Mouse (Mus musculus): ENCODE data around the gene Helb. TPM values are rescaled to one million over a fixed set of nuclear protein-coding genes. Genes with fewer than 3 reads are reported as not detected.
A peak's percentile ranks its signal among the peaks of the same experiment; 100 is the strongest.
"Not testable (repeated sequence)": the region's sequence is repeated elsewhere in the genome, so short reads cannot be mapped to it uniquely, and the experiment has no call there.

Gene Helb
- polyA plus RNA-seq (2017; shearing (Covaris generic)): 10 to 100 TPM; 10.5 to 14.7 TPM

DNA sequence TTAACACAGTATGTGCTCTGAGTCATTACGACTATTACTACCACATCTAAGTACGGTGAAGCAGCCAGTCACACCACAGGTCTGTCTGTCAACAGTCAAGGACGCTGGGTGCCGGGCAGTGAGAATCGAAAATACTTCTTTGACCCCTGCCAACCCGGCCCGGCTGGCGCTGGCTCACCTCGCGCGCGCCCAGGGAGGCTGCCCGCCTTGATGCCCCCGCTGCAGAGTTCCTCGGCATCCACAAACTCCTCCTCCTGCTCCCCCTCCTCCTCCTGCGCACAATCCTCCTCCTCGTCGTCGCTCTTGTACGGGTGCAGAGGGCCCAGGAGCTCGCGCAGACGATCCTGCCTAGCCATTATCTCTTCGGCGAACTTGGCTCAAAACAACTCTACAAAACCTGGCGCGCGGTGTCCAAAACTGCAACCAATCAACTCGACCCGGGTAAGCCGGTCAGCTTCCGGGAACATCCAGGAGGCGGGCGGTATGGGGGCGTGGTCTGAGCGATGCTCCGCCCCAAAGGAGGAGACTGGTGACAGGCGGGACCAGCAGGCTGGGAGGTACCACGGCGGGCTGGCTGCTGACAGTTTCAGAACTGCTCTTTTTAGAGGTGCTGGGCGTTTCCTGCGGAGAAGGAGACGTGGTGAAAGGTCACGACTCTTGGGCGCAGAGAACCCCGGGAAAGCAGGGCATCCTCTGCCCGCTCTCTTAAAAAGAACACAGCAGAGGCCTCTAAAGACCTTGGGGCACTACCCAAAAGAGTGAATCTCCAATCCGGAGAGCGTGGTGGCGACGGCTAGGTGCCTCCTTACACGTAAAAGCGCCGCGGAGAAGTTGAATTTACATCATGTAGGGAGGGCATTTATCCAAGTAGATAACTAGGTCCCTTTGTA is at the start of gene Helb:
Gene Helb, minus strand, starts transcription at position 481 of the 890 bp plus-strand sequence.
- peak; percentile 96 for ATAC-seq

DNA sequence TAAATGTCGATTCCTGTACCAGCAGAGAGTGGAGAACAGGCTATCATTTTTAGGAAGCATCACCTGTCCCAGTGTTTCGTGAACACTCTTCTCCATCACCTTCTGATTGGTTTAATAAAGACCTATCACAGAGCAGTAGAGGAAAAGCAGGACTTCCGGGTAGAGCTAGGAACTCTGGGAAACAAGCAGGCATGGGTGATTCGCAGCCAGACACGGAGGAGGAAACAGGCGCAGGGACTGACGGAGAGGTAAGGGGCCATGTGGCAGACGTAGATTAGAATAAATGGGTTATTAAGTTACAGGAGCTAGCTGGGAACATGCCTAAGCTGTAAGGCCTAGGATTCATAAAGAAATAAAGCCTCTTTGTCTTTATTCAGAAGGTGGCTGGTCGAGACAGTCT is 47.7 kb upstream of the Helb start:
- ATAC-seq: no peak

DNA sequence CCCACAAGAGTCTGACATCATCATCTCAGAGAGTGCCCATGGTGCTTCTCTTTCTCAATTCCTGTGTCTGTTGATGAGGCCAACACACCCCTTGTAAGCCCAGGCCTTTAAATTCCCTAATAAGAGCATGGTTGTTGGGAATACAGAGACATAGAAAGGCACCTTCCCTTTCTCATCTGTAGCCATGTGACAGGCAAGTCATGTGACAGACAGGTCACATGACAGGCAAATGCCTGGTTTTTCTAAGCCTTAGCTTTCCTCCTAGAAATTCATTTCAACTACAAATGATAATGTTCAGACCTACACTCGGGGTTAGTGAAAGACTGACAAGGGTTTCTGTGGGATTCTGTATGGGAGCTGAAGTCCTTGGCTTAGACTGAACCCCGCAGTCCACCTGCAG is 41.1 kb upstream of the Helb start:
- no peak for ATAC-seq

DNA sequence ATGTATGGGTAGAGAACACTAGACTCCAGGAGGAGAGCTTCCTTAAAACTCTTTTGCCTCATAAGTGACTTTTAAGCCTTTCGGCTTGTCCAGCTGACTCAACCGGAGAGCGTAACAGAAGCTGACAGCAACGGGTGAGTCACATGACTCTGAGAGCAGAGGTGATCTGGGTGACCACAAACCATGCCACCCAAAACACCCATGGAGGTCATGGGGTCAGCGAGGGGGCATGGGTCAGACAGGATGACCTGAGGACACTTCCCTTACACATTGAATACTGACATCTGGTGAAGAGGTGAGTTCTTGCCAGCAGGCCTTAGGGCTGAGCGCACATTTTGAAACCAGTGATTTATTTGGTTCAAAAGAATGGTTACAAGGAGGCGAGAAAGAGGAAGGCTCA is 38.9 kb upstream of the Helb start:
- ATAC-seq: no peak

DNA sequence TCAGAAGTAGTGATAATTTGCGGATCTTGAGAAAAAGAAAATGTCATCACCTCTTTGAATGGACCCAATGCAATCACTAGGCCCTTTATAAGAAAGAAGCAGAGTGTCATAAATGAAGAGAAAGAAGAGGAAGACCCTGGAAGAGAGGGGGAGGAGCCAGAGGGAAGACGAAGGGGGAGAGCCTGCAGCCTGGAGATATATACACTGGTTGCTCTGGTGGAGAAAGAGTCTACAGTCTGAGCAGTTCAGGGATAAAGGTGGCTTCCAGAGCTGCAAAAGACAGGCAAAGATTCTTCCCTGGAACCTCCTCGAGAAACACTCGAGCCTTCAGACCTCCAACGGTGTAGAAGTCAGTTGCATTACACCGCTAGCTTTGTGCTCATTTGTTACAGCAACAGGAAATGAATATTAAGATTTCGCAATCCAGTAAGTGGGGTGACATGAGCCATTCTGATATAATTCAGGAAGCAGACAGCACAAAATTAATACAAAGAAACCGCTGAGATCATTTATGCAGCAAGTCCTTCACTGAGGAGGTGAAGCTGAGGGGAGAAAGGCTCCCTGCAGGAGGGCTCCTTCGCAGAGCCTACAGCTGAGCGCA is 28.2 kb upstream of the Helb start:
- peak; percentile 56 for ATAC-seq

DNA sequence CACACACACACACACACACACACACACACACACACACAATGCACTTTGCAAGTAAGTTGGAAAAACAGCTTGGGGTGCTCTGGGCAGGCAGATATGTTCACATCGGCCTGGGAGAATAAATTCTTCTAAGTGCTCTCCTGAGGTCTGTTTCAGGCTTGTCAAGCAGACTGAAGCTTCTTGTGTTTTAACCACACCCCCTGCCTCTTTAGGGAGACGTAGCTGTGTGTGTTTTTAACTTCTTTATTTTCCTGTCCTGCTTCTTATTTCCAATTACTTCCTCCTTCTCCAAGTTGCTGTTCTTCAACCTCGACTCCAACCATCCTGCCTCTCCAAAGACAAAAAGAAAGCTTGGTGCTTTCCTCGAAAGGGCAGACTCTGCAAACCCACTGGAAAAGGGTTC is 27.4 kb upstream of the Helb start:
- no peak for ATAC-seq

DNA sequence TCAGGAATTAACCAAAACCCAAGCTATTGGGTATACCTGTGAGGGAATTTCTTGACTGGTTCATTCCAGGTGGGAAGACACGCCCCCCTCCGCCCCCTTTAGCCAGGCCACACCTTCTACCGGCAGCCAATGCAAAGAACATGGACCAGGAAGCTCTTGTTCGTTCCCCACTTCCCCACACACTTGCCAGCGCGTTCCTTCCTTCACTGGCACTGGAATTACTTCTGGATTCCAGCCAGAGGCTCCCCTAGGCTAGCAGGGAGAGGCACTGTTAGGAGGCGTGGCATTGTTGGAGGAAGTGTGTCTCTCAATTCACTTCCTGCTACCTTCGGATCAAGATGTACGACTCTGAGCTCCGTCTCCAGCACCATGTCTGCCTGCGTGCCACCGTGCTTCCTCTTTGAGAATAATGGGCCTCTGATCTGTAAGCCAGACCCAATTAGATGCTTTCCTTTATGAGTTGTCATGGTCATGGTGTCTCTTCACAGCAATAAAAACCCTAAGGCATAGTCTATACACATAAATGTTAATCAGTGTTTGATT is 23.3 kb upstream of the Helb start:
- no peak for ATAC-seq

DNA sequence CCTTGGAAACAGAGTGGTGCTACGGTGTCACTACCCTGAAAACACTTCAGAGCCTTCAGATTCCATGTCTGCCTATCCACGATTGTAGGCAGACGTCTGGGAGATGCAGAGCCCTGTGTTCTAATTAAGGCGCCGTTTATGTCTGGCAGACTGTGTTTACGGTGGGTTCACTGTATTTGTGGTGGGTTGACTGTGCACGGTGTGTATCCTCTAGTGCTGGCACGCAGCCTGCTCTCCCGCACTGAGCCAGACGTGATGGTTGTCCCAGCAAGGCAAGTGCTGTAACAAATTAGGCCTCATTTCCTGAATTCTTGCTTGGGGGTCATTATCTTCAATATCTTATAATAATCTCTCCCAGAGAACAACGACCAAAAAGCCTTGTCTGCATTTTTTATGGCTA is 20.9 kb upstream of the Helb start:
- ATAC-seq: no peak

DNA sequence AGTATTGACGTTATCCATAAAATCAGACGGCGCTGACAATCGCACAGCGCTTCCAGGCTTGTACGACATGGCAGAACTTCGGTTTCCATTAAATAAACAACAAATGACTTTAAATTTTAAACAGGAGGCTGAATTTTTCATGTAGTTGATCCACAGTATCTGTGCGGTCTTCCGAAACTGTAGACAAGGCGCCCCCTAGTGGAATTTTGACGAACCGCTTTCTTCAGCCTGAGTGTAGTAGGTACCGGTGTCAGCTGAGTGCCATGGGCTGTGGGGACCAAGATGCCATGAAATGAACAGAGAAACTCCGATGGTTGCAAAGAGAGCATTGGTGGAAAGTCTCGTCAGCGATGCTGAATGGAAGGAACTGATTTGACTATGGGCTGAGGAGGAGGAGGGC is 17.8 kb upstream of the Helb start:
- no peak for ATAC-seq

DNA sequence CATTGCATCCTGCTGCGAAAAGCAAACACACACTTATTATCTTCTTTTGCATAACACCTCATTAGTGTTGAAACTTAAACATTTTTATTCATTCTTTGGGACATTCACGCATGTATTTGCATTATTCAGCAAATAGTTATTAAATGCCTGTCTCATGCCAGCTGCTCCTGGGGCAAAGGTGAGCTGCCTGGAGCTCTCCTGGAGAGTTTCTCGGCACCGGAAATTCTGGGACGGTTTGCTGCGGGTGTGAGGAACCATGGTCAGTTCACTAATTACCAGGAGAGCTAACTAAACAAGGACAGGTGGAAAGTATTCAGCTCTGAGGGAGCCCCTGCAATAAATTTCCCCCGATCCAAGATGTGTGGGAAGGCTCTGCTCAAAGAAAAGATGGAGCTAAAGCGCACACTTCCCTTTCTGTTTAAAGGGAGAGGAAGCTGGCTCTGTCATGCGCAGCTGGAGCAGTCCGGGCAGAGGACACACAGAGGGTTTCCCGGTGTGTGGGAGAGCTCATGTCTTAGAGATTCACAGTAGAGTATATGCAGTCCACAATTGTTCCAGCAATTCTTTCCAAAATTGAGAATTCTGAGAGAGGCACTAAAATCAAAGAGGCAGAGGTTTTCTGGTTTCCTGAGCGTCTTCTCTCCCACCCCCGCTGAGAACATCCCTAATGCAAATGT is 16.0 kb upstream of the Helb start:
- no peak for ATAC-seq

DNA sequence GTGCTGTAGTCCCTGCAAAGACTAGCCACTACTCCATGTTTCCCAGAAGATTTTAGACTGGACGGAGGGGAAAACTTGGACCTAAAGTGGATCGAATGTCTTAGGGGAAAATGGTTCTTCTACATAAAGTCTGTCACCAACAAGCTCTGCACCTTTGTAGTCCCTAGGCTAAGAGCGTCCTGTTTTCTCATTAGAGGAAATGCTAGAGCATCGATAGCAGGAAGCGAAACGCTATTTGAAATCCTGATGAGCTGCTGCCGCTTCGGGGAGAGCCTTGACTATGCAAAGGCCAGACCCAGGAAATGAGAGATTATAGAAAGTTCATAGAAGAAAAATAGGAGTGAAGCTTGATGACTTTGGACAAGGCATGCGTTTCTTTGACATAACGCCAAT is 12.7 kb upstream of the Helb start:
- peak; percentile 45 for ATAC-seq

DNA sequence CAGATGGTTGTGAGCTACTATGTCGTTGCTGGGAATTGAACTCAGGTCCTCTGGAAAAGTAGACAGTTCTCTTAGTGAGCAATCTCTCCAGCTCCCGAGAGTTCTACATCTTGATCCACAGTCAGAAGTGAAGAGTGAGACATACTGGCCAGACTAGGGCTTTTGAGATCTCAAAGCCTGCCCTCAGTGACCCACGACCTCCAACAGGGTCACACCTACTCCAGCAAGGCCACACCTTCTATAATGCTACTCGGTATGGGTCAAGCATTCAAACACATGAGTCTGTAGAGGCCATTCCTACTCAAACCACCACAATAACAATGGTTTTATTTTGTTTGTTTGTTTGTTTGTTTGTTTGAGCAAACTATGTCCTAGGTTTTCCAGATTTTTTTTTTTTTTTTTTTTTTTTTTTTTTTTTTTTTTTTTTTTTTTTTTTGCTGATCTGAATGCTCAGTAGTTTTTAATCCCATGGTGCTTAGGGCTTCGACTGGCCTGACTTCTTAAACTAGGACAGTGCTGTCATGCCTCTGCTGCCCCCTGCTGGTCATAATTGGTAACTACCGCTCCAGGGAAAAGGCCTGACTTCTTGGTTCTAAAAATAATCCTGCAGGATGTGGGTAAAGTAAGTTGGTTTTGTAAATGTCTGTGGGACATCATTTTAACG is 12.1 kb upstream of the Helb start:
- ATAC-seq: peak; percentile 86

DNA sequence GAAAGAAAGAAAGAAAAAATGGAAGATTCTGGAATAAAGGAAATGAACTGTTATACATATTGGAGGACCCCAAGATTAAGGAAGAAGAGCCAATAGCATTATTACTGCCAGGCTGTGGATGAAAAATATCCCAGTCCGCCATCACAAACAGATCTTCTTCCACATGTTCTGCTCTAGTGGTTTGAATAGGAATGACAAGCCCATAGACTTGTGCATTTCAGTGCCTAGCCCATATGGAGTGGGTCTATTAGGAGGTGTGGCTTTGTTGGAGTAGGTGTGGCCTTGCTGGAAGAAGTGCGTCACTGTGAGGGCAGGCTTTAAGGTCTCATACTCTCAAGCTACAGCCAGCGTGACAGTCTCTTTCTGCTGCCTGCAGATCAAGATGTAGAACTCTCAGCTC is 10.9 kb upstream of the Helb start:
- ATAC-seq: no peak

DNA sequence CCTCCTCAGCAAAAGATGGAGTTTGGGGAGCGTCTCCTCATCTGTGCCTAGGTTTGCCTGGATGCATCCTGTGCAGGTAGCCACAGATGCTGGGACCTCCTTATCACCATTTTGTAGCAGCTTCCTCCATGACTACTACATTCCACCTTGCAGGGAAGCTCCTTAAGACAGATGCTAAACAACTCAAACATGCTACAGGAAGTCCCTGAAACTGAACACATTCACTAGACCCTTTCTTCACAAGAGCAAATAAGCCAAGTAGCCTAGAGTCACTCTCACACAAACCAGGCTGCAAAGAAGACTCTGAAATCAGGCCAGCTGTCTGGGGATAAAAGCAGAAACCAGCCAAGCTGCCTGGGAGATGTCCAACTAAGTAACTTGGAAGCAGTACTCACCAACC is 2.5 kb upstream of the Helb start:
- no peak for ATAC-seq

DNA sequence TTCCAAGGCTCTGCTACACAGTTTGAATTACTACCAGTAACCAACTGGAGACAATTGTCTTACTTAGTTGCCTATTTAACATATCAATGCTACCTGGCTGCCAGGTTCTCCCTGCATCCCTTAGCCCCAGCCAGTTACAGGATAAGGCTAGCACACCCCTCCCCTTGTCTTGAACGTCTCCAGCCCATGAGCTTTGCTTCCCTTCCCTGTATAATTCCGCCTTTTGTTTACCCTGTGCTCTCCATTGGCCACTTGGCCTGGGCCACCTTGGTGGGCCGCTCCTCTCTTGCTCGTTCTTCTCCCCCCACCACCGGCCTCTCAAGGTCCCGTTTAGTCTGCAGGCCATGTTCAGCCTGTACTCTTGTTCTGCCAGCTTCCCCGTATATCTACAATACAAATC is 1.7 kb upstream of the Helb start:
- ATAC-seq: no peak

DNA sequence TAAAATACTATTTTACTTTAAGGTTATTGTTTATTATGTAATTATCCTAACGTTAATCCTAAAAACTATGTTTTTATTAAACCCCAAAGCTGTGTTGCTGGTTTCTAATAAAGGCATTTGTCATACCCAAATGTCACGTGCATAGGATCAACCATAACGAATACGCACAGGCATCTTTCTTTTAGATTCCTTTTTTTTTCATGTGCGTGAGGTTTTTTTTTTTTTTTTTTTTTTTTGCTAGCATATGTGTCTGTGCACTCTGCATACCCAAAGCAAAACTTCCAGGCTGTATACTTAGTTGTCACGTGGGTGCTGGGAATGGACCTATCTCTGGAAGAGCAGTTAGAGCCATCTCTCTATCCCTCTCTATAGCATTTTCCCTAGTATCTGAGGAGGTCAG is 1.2 kb upstream of the Helb start:
- no peak for ATAC-seq

DNA sequence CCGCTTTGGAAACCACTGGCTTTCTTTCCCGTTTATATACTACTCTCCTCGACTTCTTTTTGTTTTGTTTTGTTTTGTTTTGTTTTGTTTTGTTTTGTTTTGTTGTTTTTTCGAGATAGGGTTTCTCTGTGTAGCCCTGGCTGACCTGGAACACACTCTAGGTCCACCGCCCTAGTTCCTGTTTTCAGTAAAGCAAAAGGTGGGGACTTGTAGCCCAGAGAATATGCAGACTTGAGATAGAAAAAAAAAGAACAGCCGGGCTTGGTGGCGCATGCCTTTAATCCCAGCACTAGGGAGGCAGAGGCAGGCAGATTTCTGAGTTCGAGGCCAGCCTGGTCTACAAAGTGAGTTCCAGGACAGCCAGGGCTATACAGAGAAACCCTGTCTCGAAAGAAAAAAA is 695 bp upstream of the Helb start:
- not testable (repeated sequence) for ATAC-seq

DNA sequence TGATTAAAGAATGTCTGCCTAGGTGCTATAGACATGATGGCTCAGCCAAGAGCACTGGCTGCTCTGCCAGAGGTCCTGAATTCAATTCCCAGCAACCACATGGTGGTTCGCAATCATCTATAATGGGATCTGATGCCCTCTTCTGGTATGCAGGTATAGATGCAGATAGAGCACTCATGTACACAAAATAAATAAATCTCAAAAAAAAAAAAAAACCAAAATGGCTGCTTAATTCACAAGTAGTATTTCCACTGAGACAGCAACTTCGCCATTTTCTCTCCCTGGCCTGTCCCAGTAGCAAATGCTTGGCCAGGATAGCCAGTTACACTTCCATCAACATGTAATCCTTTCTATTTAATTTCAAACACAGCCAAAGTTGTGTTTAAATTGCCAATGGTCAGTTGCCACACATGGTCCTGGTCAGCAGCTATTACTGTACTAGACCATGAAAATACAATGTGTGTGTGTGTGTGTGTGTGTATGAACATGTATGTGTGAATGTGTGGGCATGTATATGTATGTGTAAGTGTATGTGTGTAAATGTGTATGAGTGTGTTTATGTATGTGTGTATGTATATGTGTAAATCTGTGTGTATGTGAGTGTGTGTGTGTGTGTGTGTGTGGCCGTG is 982 bp downstream of the Helb start:
- no peak for ATAC-seq

DNA sequence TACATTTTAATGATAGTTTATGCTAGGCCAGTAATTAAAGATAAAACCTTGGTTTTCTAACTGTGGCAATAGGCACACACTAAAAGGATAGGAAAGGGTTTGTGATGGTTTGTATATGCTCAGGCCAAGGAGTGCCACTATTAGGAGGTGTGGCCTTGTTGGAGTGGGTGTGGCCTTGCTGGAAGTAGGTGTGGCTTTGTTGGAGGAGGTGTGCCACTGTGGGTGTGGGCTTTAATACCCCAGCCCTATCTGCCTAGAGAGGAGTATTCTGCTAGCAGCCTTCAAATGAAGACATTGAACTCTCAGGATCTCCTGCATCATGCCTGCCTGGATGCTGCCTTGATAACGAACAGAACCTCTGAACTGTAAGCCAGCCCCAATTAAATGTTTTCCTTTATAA is 12.0 kb downstream of the Helb start:
- no peak for ATAC-seq

DNA sequence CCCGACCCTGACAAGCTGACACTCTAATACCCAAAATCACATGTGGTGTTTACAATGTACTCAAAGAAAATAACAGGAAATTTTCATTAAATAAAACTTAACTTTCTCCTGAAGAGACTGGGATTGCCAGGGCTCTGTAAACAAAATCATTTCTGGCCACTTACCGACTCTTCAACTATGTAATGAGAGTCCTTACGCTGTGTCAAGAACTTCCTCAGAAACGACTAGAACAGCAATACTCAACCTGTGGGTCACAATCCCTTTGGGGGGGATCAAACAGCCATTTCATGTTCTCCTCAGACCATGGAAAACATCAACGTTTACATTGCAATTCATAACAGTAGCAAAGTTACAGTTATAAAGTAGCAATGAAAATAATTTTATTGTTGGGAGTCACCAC is 15.2 kb downstream of the Helb start:
- ATAC-seq: no peak

DNA sequence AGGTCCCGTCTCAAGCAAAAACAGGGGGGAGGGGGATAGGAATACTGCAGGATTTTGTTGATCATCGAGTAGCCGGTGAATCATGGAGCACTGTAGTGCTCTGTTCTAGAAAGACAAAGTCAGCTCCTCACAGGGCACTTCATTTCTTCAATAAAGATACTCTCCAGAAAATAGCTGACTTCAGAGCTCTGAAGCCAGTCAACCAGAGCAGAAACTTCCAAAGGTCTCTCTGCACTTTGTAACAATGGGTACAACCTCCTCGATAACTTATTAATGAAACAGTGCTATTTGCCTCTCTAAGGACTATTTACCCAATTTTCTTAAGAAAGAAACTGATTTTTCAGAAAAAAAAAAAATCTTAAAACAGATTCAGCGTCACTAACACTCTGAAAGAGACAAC is 17.1 kb downstream of the Helb start:
- ATAC-seq: no peak

DNA sequence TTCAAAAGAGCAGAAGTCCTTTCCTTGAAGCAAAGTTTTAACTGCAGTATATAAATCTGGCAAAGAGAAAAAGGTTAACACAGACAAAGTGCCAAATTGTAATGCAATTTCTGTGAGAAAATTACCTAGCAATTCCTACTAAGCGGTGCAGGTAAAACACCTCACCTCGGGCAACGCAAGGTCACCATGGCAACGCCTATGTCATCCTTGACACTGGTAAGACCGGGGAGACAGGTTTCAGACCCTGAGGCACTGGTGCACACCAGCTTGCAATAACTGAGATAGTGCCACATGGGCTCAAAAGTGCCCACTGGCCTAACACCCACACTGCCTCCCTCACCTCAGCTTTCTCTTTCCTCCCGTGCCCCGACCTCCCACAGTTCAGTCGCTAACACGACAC is 17.7 kb downstream of the Helb start:
- ATAC-seq: no peak

DNA sequence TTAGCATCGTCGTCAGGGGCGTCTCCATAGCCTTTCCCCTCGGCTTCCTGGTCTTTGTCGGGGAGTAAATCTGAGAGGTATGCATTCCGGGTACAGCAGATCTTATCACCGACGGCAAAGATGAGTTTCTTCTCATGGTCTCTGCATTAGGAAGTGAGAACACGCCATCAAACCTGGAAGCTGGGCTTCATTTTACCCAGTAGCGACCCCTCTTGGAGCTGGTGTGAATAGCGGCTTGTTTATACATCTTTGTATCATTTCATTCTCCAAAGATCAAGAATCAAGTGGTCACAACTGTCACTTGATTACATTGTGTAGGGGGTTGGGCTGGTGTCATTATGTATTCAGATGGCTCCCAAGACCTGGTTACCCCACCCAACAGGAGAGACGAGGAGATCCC is 20.2 kb downstream of the Helb start:
- ATAC-seq: no peak

Data from CD4-positive, CD25-positive, alpha-beta regulatory T cell, adult 4 months (primary cell).